Comparison of ENCODE assay signal across 9 mouse cellular contexts in genomic region chr10:42941278-42941677, GRCm38 (mm10).
DNase-seq lines count a peak whose midpoint lies in the region; ATAC-seq lines count a peak whose summit lies in the region.
"Had no signal": no experiment of that assay in that cellular context is flagged by ENCODE, and none has a peak within 500 bp of the region (broad histone marks: within the 10 kb centered on the region; RNA-seq: fewer than 3 reads in every experiment).

No protein-coding gene starts in this region.

- peak overlapping the region; percentile 72 for H3K27ac ChIP-seq in embryonic facial prominence, embryonic 10.5 days (replicated peaks)
- H3K27ac ChIP-seq in embryonic facial prominence, embryonic 13.5 days = peak overlapping the region; percentile 57
- H3K27ac ChIP-seq in hindbrain, embryonic 16.5 days (ENCODE audit: low read depth, low read length) = peak overlapping the region; percentile 83; the same call in 1 of the 2 replicates
- peak overlapping the region; percentile 63 for H3K27ac ChIP-seq in midbrain, embryonic 15.5 days

- no peak for ATAC-seq in embryonic facial prominence, embryonic 13.5 days (ENCODE audit: insufficient number of reproducible peaks, insufficient read depth, low FRiP score, low TSS enrichment, low read depth)
- ATAC-seq in hindbrain, embryonic 16.5 days = no peak; the same call in 1 of the 2 replicates
- no peak for ATAC-seq in midbrain, embryonic 15.5 days (replicated peaks)

- WGBS in embryonic facial prominence, embryonic 10.5 days = 65% methylated on average over 4 of the region's 4 CpGs
- WGBS in embryonic facial prominence, embryonic 13.5 days = 60% methylated on average over 4 of the region's 4 CpGs
- WGBS in hindbrain, embryonic 16.5 days = 53% methylated on average over 4 of the region's 4 CpGs
- 67% methylated on average over 4 of the region's 4 CpGs for WGBS in midbrain, embryonic 15.5 days

- no peaks in the 10 kb centered on the region for H3K9me3 ChIP-seq in embryonic facial prominence, embryonic 10.5 days
- no peaks in the 10 kb centered on the region for H3K9me3 ChIP-seq in embryonic facial prominence, embryonic 13.5 days
- no peaks in the 10 kb centered on the region for H3K9me3 ChIP-seq in hindbrain, embryonic 16.5 days (ENCODE audit: control insufficient read depth, low read length)
- no peaks in the 10 kb centered on the region for H3K9me3 ChIP-seq in midbrain, embryonic 15.5 days

- H3K9ac ChIP-seq in embryonic facial prominence, embryonic 13.5 days = peak overlapping the region; percentile 47; the same call in 1 of the 2 replicates
- peak overlapping the region; percentile 57 for H3K9ac ChIP-seq in hindbrain, embryonic 16.5 days (ENCODE audit: low read depth, low read length)
- 0 out of 2 replicates have a peak overlapping the region, but pooled peaks have one; percentile 13 for H3K9ac ChIP-seq in midbrain, embryonic 15.5 days
- H3K9ac ChIP-seq: lung, embryonic 14.5 days had no signal

- H3K4me3 ChIP-seq in embryonic facial prominence, embryonic 10.5 days = no peak overlapping the region
- no peak overlapping the region for H3K4me3 ChIP-seq in embryonic facial prominence, embryonic 13.5 days
- peak overlapping the region; percentile 30 for H3K4me3 ChIP-seq in hindbrain, embryonic 16.5 days (ENCODE audit: low read length)
- no peak overlapping the region for H3K4me3 ChIP-seq in midbrain, embryonic 15.5 days
- H3K4me3 ChIP-seq: myocyte had no signal

- H3K36me3 ChIP-seq in embryonic facial prominence, embryonic 10.5 days (replicated peaks) = no peaks in the 10 kb centered on the region
- no peaks in the 10 kb centered on the region for H3K36me3 ChIP-seq in embryonic facial prominence, embryonic 13.5 days
- H3K36me3 ChIP-seq in hindbrain, embryonic 16.5 days (ENCODE audit: control insufficient read depth, insufficient read depth, low read length) = no peaks in the 10 kb centered on the region
- H3K36me3 ChIP-seq in midbrain, embryonic 15.5 days (replicated peaks) = no peaks in the 10 kb centered on the region

- H3K27me3 ChIP-seq in embryonic facial prominence, embryonic 10.5 days (replicated peaks; ENCODE audit: low read depth, poor library complexity, severe bottlenecking) = 0 out of 2 replicates have a peak, but pooled peaks cover 14% of the 10 kb centered on the region
- no peaks in the 10 kb centered on the region for H3K27me3 ChIP-seq in embryonic facial prominence, embryonic 13.5 days
- no peaks in the 10 kb centered on the region for H3K27me3 ChIP-seq in hindbrain, embryonic 16.5 days (replicated peaks; ENCODE audit: control insufficient read depth, insufficient read depth, low read length)
- H3K27me3 ChIP-seq in midbrain, embryonic 15.5 days (replicated peaks) = no peaks in the 10 kb centered on the region

- H3K4me1 ChIP-seq in embryonic facial prominence, embryonic 10.5 days = peaks cover 22% of the 10 kb centered on the region
- peaks cover 18% of the 10 kb centered on the region for H3K4me1 ChIP-seq in embryonic facial prominence, embryonic 13.5 days
- peaks cover 7% of the 10 kb centered on the region for H3K4me1 ChIP-seq in hindbrain, embryonic 16.5 days (ENCODE audit: control insufficient read depth, insufficient read depth, low read depth, low read length)
- peaks cover 9% of the 10 kb centered on the region for H3K4me1 ChIP-seq in midbrain, embryonic 15.5 days

- H3K4me2 ChIP-seq in embryonic facial prominence, embryonic 13.5 days = peak overlapping the region; percentile 26; the same call in 1 of the 2 replicates
- peak overlapping the region; percentile 57 for H3K4me2 ChIP-seq in hindbrain, embryonic 16.5 days (ENCODE audit: low read length)
- peak overlapping the region; percentile 35; the same call in 1 of the 2 replicates for H3K4me2 ChIP-seq in midbrain, embryonic 15.5 days

- DNase-seq in embryonic facial prominence, embryonic 10.5 days (ENCODE audit: low spot score) = no peak
- no peak for DNase-seq in embryo, embryonic 11 days
- DNase-seq in thymus, postnatal 14 days = no peak
- no peak for DNase-seq in spleen, postnatal 10 days (ENCODE audit: low spot score in 2 of 2)
